Mouse (Mus musculus) ES-Bruce4 (cell line): ENCODE data around the gene Hpd.
A peak's percentile ranks its signal among the peaks of the same experiment; 100 is the strongest.

ENCODE experiments used
- CTCF ChIP-seq: IDR thresholded peaks from one replicate; pipeline ENCODE4 v1.8.1; 2011; ENCODE audit warnings: low read depth, low read length
- EP300 ChIP-seq: IDR thresholded peaks from 2 replicates; pipeline ENCODE4 v1.6.1; 2011; ENCODE audit warnings: low read depth, low read length; ENCODE audit not compliant: insufficient read depth
- POLR2A ChIP-seq: IDR thresholded peaks from one replicate; pipeline ENCODE4 v1.8.1; 2011; ENCODE audit warnings: low read length; ENCODE audit not compliant: insufficient read depth

DNA sequence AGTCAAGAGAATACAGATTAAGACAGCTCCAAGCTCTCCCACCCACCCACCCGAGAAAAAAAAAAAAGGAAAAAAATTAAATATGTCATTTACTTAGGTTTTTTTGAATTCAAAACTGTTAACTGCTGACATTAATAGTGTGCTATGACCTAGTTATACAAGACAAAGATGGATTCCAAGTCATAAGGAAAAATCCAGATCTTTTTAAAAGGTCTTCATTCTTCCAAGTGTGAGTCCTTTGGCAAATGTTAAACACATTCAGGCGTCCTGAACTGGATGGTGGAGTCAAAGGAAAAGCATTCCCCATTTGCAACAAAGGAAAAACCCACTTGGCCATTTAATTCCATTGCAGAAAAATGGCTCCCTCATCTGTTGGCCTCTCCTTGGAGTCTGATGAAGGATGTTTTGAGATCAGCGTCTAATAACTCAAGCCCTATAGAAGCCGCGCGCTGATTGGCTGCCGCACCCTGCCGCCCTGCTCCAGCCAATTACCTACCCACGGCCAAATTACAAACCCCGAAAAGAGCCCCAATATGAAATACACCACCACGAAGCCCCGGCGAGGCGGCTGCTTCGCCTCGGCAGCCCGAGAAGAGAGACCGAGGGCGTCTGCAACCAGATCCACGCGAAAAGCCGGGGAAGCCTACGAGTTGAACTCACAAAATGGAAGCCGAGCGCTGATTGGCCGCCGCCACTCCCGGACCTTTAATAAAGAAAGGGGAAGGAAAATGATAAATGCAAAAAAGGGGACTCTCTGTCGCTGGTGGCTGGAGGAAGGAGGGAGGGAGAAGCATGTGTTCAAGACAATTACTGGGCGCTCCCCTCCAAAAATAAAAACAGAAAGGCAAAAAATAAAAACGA is 41.6 kb downstream of the Hpd start:
- TF ChIP-seq CTCF (no peak), POLR2A (peak; percentile 67), EP300 (no peak)
